Mouse (Mus musculus): ENCODE results near the gene Srbd1. TPM values are rescaled to one million over a fixed set of nuclear protein-coding genes. Genes with fewer than 3 reads are reported as not detected.

Srbd1 gene
- total RNA-seq, 2 experiments from 2014 or later, result 15.3 to 16.9 TPM

GRCm38 (mm10) chr17:86038211-86038648, 106.7 kb downstream of the Srbd1 start:
- DNase-seq (ENCODE audit: low spot score in 2 of 2), result no peak

GRCm38 (mm10) chr17:86035576-86035975, 109.4 kb downstream of the Srbd1 start:
- DNase-seq (ENCODE audit: low spot score in 2 of 2), result no peak

- no peak for DNase-seq (ENCODE audit: low spot score in 2 of 2)
These were observed 109.8 kb downstream of the Srbd1 start for GRCm38 (mm10) chr17:86035146-86035545.

GRCm38 (mm10) chr17:86034641-86035040, 110.3 kb downstream of the Srbd1 start:
- no peak for DNase-seq (ENCODE audit: low spot score in 2 of 2)

GRCm38 (mm10) chr17:86032113-86032714, 112.8 kb downstream of the Srbd1 start:
- DNase-seq (ENCODE audit: low spot score in 2 of 2), result no peak

GRCm38 (mm10) chr17:86030016-86030415, 115.0 kb downstream of the Srbd1 start:
- DNase-seq (ENCODE audit: low spot score in 2 of 2), result no peak

- DNase-seq (ENCODE audit: low spot score in 2 of 2), result no peak
These were observed 115.8 kb downstream of the Srbd1 start for GRCm38 (mm10) chr17:86029175-86029574.

- DNase-seq (ENCODE audit: low spot score in 2 of 2), result no peak
These were observed 117.3 kb downstream of the Srbd1 start for GRCm38 (mm10) chr17:86027577-86028199.

- no peak for DNase-seq (ENCODE audit: low spot score in 2 of 2)
These were observed 120.4 kb downstream of the Srbd1 start for GRCm38 (mm10) chr17:86024589-86024988.

GRCm38 (mm10) chr17:86022366-86022765, 122.6 kb downstream of the Srbd1 start:
- DNase-seq (ENCODE audit: low spot score in 2 of 2), result no peak

GRCm38 (mm10) chr17:86021815-86022214, 123.2 kb downstream of the Srbd1 start:
- no peak for DNase-seq (ENCODE audit: low spot score in 2 of 2)

GRCm38 (mm10) chr17:86021231-86021630, 123.7 kb downstream of the Srbd1 start:
- no peak for DNase-seq (ENCODE audit: low spot score in 2 of 2)

GRCm38 (mm10) chr17:86019793-86020192, 125.2 kb downstream of the Srbd1 start:
- DNase-seq (ENCODE audit: low spot score in 2 of 2), result no peak

GRCm38 (mm10) chr17:86014246-86014645, 130.7 kb downstream of the Srbd1 start:
- DNase-seq (ENCODE audit: low spot score in 2 of 2), result no peak

- DNase-seq (ENCODE audit: low spot score in 2 of 2), result no peak
These were observed 132.4 kb downstream of the Srbd1 start for GRCm38 (mm10) chr17:86012576-86012975.

- no peak for DNase-seq (ENCODE audit: low spot score in 2 of 2)
These were observed 133.1 kb downstream of the Srbd1 start for GRCm38 (mm10) chr17:86011849-86012248.

GRCm38 (mm10) chr17:86008401-86008800, 136.6 kb downstream of the Srbd1 start:
- DNase-seq (ENCODE audit: low spot score in 2 of 2), result no peak

- no peak for DNase-seq (ENCODE audit: low spot score in 2 of 2)
These were observed 142.9 kb downstream of the Srbd1 start for GRCm38 (mm10) chr17:86002113-86002512.

GRCm38 (mm10) chr17:86001667-86002066, 143.3 kb downstream of the Srbd1 start:
- DNase-seq (ENCODE audit: low spot score in 2 of 2), result no peak

- peak; percentile 9 to 46 for DNase-seq (ENCODE audit: low spot score in 2 of 2)
These were observed 149.2 kb downstream of the Srbd1 start for GRCm38 (mm10) chr17:85995727-85996126.

GRCm38 (mm10) chr17:85995086-85995485, 149.9 kb downstream of the Srbd1 start:
- no peak for DNase-seq (ENCODE audit: low spot score in 2 of 2)

GRCm38 (mm10) chr17:85989058-85989769, 155.8 kb downstream of the Srbd1 start:
- DNase-seq (ENCODE audit: low spot score in 2 of 2), result no peak

Measured in adrenal gland, adult 18-20 months (tissue).